Mouse (Mus musculus) limb, embryonic 14.5 days (tissue): ENCODE measurements around the gene Loxl3. TPM values are rescaled to one million over a fixed set of nuclear protein-coding genes. Genes with fewer than 3 reads are reported as not detected.

Experiments
- ATAC-seq: fragments of 200-750 bp; cut with Nextera tagmentation; 2 replicates; pipeline ENCODE4 v1.8.0; 2017; ENCODE audit warnings: low read depth, moderate number of reproducible peaks, moderate TSS enrichment; ENCODE audit not compliant: low FRiP score
- DNase-seq: peaks from one replicate; pipeline ENCODE4 v3.0.0-alpha.2; 2015; ENCODE audit warnings: low spot score
- H3K27ac ChIP-seq: fragments of 300-500 bp; sonication (generic); replicated peaks from 2 replicates; pipeline ENCODE4 v1.5.1; 2014; ENCODE audit warnings: low read depth, mild to moderate bottlenecking, low read length, moderate library complexity, mixed read lengths
- H3K27me3 ChIP-seq: fragments of 300-500 bp; sonication (generic); 2 replicates; pipeline ENCODE4 v1.6.1; 2014; ENCODE audit warnings: low read length, mixed read lengths; ENCODE audit not compliant: control insufficient read depth, insufficient read depth
- H3K36me3 ChIP-seq: fragments of 300-500 bp; sonication (generic); 2 replicates; pipeline ENCODE4 v1.6.1; 2014; ENCODE audit warnings: mild to moderate bottlenecking, low read length, moderate library complexity, mixed read lengths; ENCODE audit not compliant: control insufficient read depth, insufficient read depth
- H3K4me1 ChIP-seq: fragments of 300-500 bp; sonication (generic); 2 replicates; pipeline ENCODE4 v1.6.1; 2014; ENCODE audit warnings: antibody characterized with exemption, low read length, mixed read lengths; ENCODE audit not compliant: control insufficient read depth, insufficient read depth
- H3K4me2 ChIP-seq: fragments of 300-500 bp; sonication (generic); replicated peaks from 2 replicates; pipeline ENCODE4 v1.6.1; 2014; ENCODE audit warnings: low read depth, mild to moderate bottlenecking, low read length, moderate library complexity; ENCODE audit not compliant: severe bottlenecking
- H3K4me3 ChIP-seq: fragments of 300-500 bp; sonication (generic); replicated peaks from 2 replicates; pipeline ENCODE4 v1.5.1; 2014; ENCODE audit warnings: low read length
- H3K9ac ChIP-seq: fragments of 300-500 bp; sonication (generic); 2 replicates; pipeline ENCODE4 v1.6.1; 2014; ENCODE audit warnings: mild to moderate bottlenecking, low read depth, low read length, moderate library complexity; ENCODE audit not compliant: severe bottlenecking
- H3K9me3 ChIP-seq: fragments of 300-500 bp; sonication (generic); 2 replicates; pipeline ENCODE4 v1.6.1; 2016; ENCODE audit warnings: low read length; ENCODE audit not compliant: control insufficient read depth
- POLR2A ChIP-seq: fragments of 200-500 bp; IDR thresholded peaks from 2 replicates; pipeline ENCODE4 v1.8.0; 2012; ENCODE audit warnings: inconsistent platforms, mild to moderate bottlenecking, moderate library complexity, borderline replicate concordance; ENCODE audit not compliant: insufficient read depth, insufficient read length; ENCODE audit errors: extremely low read depth
- WGBS: fragments of 180-500 bp; shearing (Covaris S2); extraction: QIAGEN DNeasy Blood & Tissue Kit; methylation state at CpG from one replicate; pipeline ENCODE4 v1.1.7; 2014; 5-methylcytosine and 5-hydroxymethylcytosine counted together
- polyA plus RNA-seq, 2 experiments: library from polyadenylated mRNA; depleted of rRNA in 1 of 2; stranded (reverse) in 1 of 2; unstranded in 1 of 2; fragments of >200 nt; fragmentation: Nextera tagmentation in 1 of 2; extraction: Ambion mirVana in 1 of 2; gene quantifications; 2 replicates each; pipeline versions ENCODE4 v1.2.1 to v1.2.3; 2012 to 2014

Loxl3 gene
- polyA plus RNA-seq, 2 experiments, result 24.1 to 55.6 TPM

- WGBS, result under 1% methylated on average over 26 of the region's 26 CpGs
- Histone ChIP-seq H3K9ac (peak overlapping the region; percentile 89), H3K4me3 (peak overlapping the region; percentile 96), H3K9me3 (no peaks in the 10 kb centered on the region), H3K4me2 (peak overlapping the region; percentile 88), H3K27ac (peak overlapping the region; percentile 88), H3K27me3 (no peaks in the 10 kb centered on the region), H3K36me3 (peaks cover 34% of the 10 kb centered on the region), H3K4me1 (peaks cover 20% of the 10 kb centered on the region)
- no peak for TF ChIP-seq POLR2A
- DNase-seq (no peak), ATAC-seq (no peak)
Observed at GRCm38 (mm10) chr6:83053136-83053960, 19.4 kb downstream of the Loxl3 start.

GRCm38 (mm10) chr6:83054074-83054851, 20.3 kb downstream of the Loxl3 start, which contains the start of gene Aup1:
TSS of gene Aup1 (plus strand) at chr6:83054521.
- no peaks in the 10 kb centered on the region for H3K27me3 ChIP-seq
- H3K4me3 ChIP-seq, result peak within 1 kb of the TSS; percentile 96
- H3K4me1 ChIP-seq, result peaks cover 20% of the 10 kb centered on the region
- ATAC-seq (peak; percentile 95), DNase-seq (peak; percentile 97)
- peak; percentile 89; the same call in 1 of the 2 replicates for TF ChIP-seq POLR2A
- peak within 1 kb of the TSS; percentile 88 for H3K4me2 ChIP-seq
- 0% methylated on average over 35 of the region's 64 CpGs for WGBS
- H3K9ac ChIP-seq, result peak within 1 kb of the TSS; percentile 89
- H3K36me3 ChIP-seq, result peaks cover 34% of the 10 kb centered on the region
- peak within 1 kb of the TSS; percentile 88 for H3K27ac ChIP-seq
- H3K9me3 ChIP-seq, result no peaks in the 10 kb centered on the region

- DNase-seq (no peak), ATAC-seq (peak; percentile 27)
- under 1% methylated on average over 27 of the region's 50 CpGs for WGBS
Observed at GRCm38 (mm10) chr6:83054871-83055431, 21.0 kb downstream of the Loxl3 start, which contains the start of gene Htra2. TSS of gene Htra2 (minus strand) at chr6:83055273.

GRCm38 (mm10) chr6:83057790-83058189, 23.8 kb downstream of the Loxl3 start, which contains the start of gene Dqx1:
TSS of gene Dqx1 (plus strand) at chr6:83057844.
- Histone ChIP-seq H3K27ac (no peak within 1 kb of the TSS), H3K27me3 (peaks cover 15% of the 10 kb centered on the region), H3K9ac (no peak within 1 kb of the TSS), H3K9me3 (no peaks in the 10 kb centered on the region), H3K36me3 (peaks cover 20% of the 10 kb centered on the region), H3K4me3 (no peak within 1 kb of the TSS), H3K4me2 (no peak within 1 kb of the TSS), H3K4me1 (peaks cover 15% of the 10 kb centered on the region)
- no peak for TF ChIP-seq POLR2A
- DNase-seq (no peak), ATAC-seq (no peak)
- WGBS, result 47% methylated on average over 3 of the region's 3 CpGs

More at GRCm38 (mm10) chr6:83054871-83055431, 21.0 kb downstream of the Loxl3 start, which contains the start of gene Htra2:
- Histone ChIP-seq H3K27ac (peak within 1 kb of the TSS; percentile 88), H3K9me3 (no peaks in the 10 kb centered on the region), H3K4me2 (peak within 1 kb of the TSS; percentile 88), H3K4me3 (peak within 1 kb of the TSS; percentile 96), H3K36me3 (peaks cover 31% of the 10 kb centered on the region), H3K9ac (peak within 1 kb of the TSS; percentile 89), H3K27me3 (no peaks in the 10 kb centered on the region), H3K4me1 (peaks cover 20% of the 10 kb centered on the region)
- no peak for TF ChIP-seq POLR2A

GRCm38 (mm10) chr6:83058725-83059124, 24.8 kb downstream of the Loxl3 start:
- Histone ChIP-seq H3K27me3 (peaks cover 24% of the 10 kb centered on the region), H3K9ac (no peak overlapping the region), H3K9me3 (no peaks in the 10 kb centered on the region), H3K36me3 (peaks cover 20% of the 10 kb centered on the region), H3K27ac (no peak overlapping the region), H3K4me1 (peaks cover 8% of the 10 kb centered on the region), H3K4me2 (no peak overlapping the region), H3K4me3 (no peak overlapping the region)
- no peak for TF ChIP-seq POLR2A
- no peak for ATAC-seq
- 81% methylated on average over 2 of the region's 2 CpGs for WGBS
- DNase-seq, result no peak
